Mouse (Mus musculus) embryonic fibroblast, embryonic 13.5 days (primary cell): Measurements from ENCODE around the gene Usp33. TPM values are rescaled to one million over a fixed set of nuclear protein-coding genes. Genes with fewer than 3 reads are reported as not detected.
A peak's percentile ranks its signal among the peaks of the same experiment; 100 is the strongest.
"Not testable (repeated sequence)": the region's sequence is repeated elsewhere in the genome, so short reads cannot be mapped to it uniquely, and the experiment has no call there.

ENCODE experiments used
- H3K27ac ChIP-seq: 2 replicates; pipeline ENCODE4 v1.5.1; 2012; ENCODE audit warnings: low read length, control low read depth, inconsistent platforms; ENCODE audit not compliant: insufficient read depth
- H3K4me1 ChIP-seq: 2 replicates; pipeline ENCODE4 v1.6.1; 2011; ENCODE audit warnings: low read length; ENCODE audit not compliant: control insufficient read depth, insufficient read depth
- H3K4me3 ChIP-seq: 2 replicates; pipeline ENCODE4 v1.5.1; 2011; ENCODE audit warnings: mild to moderate bottlenecking, control low read depth, low read length; ENCODE audit not compliant: insufficient read depth
- CTCF ChIP-seq: IDR thresholded peaks from 2 replicates; pipeline ENCODE4 v1.5.1; 2011; ENCODE audit warnings: mild to moderate bottlenecking, control low read depth, low read length, moderate library complexity, borderline replicate concordance; ENCODE audit not compliant: insufficient read depth
- POLR2A ChIP-seq: IDR thresholded peaks from 2 replicates; pipeline ENCODE4 v1.6.1; 2011; ENCODE audit warnings: low read depth, mild to moderate bottlenecking, control low read depth, low read length, moderate library complexity
- polyA plus RNA-seq: library from polyadenylated mRNA; stranded (reverse); fragments of >200 nt; gene quantifications from 2 replicates; pipeline ENCODE4 v1.2.4, GENCODE M21; 2011; ENCODE audit warnings: low read depth; ENCODE audit not compliant: missing spikeins, insufficient read length

Usp33 gene
- 55.2 and 63.9 TPM in 2 replicates for polyA plus RNA-seq

DNA sequence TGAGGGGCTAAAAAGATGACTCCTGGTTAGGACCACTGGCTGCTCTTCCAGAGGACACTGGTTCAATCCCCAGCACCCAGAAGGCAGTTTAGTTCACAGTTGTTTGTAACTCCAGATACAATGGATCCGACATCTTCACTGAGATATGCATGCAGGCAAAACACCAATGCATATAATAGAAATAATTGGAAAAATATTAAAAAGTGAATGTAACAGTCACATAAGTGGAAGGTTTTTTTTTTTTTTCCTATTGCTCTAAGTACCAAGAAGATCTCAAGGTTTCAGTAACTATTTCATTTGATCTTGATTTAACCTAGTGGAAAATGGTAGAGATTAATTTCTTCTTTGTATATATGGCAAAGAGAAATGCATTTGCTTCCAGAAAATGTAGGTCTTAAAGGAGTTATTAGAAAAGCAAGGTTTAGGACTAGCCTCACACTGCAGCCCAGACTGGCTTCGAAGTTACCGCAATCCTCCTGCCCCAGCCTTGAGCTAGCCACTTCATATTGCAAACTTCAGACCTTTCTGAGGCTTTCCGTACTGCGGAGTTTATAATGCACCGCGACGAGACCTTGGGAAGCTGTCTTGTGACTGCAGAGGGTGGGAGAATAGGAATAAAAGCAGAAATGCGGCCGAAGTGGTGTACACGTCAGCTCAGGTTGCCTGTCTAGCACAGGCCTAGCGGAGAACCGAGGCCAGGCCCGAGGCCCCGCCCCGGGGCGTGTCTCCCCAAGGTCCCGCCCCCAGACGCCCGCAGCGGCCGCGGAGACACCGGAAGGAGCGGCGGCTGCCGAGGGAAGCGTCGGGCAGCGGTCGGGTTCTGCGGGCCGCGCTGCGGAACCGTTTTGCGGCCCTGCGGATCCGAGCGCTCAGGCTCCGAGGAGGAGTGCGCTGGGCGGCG lies at the start of gene Usp33:
TSS of gene Usp33 (plus strand) at position 747 of the 901 bp plus-strand sequence.
- H3K4me1 ChIP-seq: peaks cover 6% of the 10 kb centered on the region; the same call in 1 of the 2 replicates
- TF ChIP-seq POLR2A: peak; percentile 97
- TF ChIP-seq CTCF: no peak
- peak within 1 kb of the TSS; percentile 58 for H3K27ac ChIP-seq
- peak within 1 kb of the TSS; percentile 91 for H3K4me3 ChIP-seq

DNA sequence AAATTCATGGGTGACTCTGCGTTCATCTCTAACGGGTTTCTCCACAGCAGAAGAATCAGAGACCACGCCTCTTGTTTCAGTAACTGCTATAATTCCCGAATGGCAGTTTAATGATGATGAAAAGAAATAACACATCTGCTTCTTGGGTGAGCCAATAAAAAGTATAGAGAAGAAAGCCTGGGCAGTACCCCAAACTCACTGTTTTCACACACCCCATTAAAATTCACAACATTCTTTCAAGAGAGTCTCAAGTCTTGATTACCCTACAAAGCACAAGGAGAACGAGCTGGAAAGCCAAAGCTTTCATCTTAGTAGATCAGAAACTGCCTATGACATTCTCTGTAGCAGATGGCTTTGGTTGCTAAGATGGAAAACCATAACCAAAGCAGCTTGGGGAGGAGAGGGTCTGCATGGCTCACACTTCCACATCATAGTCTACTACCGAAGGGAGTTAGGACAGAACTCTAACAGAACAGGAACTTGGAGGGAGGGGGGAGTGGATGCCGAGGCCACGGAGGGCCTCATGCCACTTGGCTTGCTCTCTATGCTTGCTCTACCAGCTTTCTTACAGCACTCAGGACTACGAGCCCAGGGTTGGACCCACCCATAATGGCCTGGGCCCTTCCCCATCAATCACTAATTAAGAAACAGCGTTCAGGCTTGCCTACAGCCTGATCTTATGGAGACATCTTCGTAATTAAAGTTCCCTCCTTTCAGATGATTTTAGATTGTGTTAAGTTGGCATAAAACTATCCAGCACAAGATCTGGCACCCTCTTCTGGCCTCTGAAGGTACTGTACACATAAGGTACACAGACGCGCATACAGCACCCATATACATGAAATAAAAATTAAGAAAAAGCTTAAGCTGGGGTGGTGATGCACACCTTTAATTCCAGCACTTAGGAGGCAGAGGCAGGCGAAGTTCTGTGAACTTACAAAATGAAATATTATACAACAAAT lies 45.6 kb upstream of the Usp33 start:
- TF ChIP-seq POLR2A: no peak
- no peak for TF ChIP-seq CTCF
- no peak overlapping the region for H3K27ac ChIP-seq

DNA sequence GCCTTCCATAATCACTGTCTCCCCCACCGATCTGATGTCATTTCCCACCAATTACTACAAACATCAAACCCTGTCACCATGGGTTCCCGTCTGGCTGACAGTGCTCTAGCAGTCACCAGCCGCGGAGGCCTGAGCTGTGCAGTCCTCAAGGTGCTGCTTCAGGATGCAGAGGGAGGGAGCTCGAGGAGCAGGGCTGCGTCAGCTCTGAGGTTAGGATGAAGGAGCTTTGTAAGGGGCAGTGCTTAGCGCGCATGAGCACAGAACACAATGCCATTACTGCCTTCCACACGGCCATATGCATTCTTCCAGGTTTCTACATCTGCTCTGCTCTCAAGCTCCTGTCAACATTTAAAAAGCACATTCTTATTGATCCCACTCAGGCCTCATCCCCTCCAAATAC lies 43.3 kb upstream of the Usp33 start:
- Histone ChIP-seq H3K27ac (no peak overlapping the region), H3K4me1 (peaks cover 2% of the 10 kb centered on the region; the same call in 1 of the 2 replicates), H3K4me3 (no peak overlapping the region)
- TF ChIP-seq POLR2A: no peak
- no peak for TF ChIP-seq CTCF

More for the DNA sequence above, 45.6 kb upstream of the Usp33 start:
- Histone ChIP-seq H3K4me1 (peaks cover 2% of the 10 kb centered on the region; the same call in 1 of the 2 replicates), H3K4me3 (no peak overlapping the region)

DNA sequence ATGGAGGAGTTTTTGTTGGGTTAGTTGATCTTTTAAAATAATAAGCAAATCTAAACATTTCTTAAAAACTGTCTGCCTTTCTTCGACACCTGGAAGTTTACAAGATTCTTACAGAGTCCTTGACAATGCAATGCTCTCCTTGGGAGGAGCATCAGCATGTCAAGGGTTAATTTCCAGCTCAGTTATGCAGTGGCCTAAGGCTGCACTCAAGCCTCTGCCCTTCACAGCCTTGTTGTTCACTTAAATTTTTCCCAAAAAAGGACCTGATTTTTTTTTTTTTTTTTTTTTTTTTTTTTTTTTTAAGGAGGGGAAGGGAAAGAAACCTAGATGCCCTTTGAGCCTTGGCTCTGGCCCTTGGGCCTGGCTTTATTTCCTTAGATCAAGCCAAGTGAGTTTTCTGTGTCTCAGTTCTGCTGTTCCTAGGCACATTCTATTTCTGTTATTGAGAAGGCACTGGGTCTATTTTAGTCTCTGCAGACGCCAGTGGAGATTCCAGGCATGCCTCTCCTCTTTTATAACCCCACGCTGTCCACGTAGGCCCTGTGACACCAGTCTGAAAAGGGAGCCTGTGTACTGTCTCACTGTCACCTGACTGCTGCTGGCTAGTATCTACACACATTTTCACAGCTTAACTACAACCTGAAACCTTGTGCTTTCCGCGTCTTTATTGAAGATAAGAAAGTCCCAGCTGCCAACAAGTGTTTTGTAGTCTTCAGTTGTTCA lies 42.0 kb upstream of the Usp33 start:
- H3K4me1 ChIP-seq: peaks cover 8% of the 10 kb centered on the region; the same call in 1 of the 2 replicates
- H3K27ac ChIP-seq: peak overlapping the region; percentile 78
- no peak for TF ChIP-seq CTCF
- no peak for TF ChIP-seq POLR2A
- no peak overlapping the region for H3K4me3 ChIP-seq

DNA sequence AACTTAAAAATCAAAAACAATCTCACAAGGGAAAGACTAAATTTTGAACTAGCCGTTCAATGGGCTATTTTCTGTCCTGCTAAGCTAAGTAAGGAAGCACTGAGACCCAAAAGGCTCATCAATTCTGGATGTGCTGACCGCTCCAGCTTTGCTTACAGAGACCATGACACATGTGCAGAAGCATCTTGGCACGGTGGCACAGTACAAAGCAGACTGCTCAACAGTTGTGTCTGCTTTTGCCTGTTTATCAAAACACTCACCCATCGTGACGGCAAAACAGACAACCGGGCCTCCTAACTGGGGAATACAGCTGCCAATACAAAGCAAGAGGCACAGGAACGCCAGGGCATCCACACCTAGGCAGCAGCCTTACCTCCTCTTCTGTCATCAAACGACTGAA lies 41.2 kb upstream of the Usp33 start:
- TF ChIP-seq CTCF (no peak), POLR2A (no peak)
- Histone ChIP-seq H3K4me3 (no peak overlapping the region), H3K27ac (no peak overlapping the region), H3K4me1 (peaks cover 8% of the 10 kb centered on the region; the same call in 1 of the 2 replicates)

DNA sequence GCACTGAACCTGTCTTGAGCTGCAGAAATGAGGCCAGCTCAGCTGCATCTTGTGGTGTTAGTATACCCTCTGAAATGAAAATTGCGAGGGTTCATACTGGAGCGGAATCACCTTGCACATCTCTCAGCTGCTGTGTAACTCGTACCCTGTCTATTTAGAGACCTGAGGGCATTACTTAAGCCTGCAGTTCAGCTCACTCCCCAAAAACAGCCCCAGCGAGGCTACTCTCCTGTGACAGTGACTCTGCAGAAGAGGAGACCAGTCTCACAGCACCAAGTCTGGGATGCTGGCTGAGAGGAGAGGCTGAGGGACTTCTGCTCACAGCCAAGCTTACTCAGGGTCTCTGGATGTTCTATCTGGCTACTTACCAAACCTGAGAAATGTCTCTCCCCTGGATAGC lies 40.3 kb upstream of the Usp33 start:
- no peak overlapping the region for H3K27ac ChIP-seq
- no peak overlapping the region for H3K4me3 ChIP-seq
- peaks cover 8% of the 10 kb centered on the region; the same call in 1 of the 2 replicates for H3K4me1 ChIP-seq
- TF ChIP-seq POLR2A: no peak

DNA sequence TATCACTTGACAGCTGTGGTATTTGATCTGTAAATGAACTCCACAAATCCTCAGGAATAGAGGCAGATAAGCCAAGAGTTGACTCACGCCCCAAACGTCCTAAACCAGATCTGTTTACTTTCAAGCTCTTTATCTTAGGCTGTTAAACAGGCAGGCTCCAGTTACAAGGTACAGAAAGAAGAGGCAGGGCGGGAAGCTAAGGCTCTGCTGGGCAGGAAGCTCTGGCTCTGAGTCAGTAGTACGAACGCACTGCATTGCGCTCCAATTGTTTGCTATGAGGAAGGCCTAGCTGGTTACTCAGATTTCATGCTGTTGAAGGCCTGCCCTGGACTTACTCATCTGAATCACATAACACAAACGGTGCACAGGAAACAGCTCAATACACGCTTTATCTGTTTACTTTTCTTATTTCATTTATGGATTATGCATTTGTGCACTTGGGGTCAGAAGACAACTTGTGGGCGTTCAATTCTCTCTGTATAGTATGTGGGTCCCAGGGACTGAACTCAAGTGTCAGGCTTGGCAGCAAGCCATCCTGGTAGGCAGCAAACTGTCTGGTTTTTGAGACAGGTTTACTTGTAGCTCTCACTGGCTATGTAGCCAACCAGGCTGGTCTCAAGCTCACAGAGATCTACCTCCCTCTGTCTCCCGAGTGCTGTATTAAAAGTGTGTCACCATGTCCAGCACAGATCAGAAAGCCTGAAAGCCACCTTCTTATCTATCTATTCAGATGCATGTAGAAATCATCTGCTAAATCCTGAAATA lies 37.6 kb upstream of the Usp33 start:
- peaks cover 8% of the 10 kb centered on the region; the same call in 1 of the 2 replicates for H3K4me1 ChIP-seq
- TF ChIP-seq POLR2A: no peak
- peak overlapping the region; percentile 49 for H3K27ac ChIP-seq
- H3K4me3 ChIP-seq: no peak overlapping the region

DNA sequence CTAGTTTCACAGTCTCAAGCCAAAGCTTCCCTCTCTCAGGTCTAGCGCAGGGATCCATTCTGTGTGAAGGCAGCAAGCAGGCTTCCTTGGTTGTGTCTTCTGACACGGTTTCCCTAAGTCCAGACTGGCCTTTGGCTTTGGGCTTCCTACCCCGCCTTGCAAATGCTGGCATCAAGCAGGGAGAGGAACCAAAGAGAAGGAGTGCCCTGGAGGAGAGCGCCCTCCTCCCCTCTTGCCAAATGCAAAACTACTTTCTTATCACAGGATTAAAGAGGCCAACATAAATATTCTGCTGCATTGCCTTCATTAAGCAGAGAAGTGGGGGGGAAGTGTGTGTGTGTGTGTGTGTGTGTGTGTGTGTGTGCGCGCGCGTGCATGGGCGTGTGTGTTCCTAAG lies 37.0 kb upstream of the Usp33 start:
- H3K27ac ChIP-seq: peak overlapping the region; percentile 49

DNA sequence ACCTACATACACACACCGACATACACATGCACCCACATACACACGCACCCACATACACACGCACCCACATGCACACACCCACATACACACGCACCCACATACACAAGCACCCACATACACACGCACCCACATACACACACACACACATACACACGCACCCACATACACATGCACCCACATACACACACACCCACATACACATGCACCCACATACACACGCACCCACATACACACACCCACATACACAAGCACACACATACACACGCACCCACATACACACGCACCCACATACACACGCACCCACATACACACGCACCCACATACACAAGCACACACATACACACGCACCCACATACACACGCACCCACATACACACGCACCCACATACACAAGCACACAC lies 31.6 kb upstream of the Usp33 start:
- not testable (repeated sequence) for H3K4me1 ChIP-seq, H3K27ac ChIP-seq, H3K4me3 ChIP-seq

More for the DNA sequence above, 37.0 kb upstream of the Usp33 start:
- no peak overlapping the region for H3K4me3 ChIP-seq
- TF ChIP-seq POLR2A: no peak
- no peak for TF ChIP-seq CTCF
- H3K4me1 ChIP-seq: peaks cover 8% of the 10 kb centered on the region; the same call in 1 of the 2 replicates
